Mouse (Mus musculus) ES-E14 (cell line): ENCODE data around the gene Olfr1054. TPM values are rescaled to one million over a fixed set of nuclear protein-coding genes. Genes with fewer than 3 reads are reported as not detected.

Source experiments
- DNase-seq: peaks from one replicate; pipeline ENCODE4 v3.0.0-alpha.2; 2013; ENCODE audit warnings: low read depth, low spot score
- H3K27ac ChIP-seq: 2 replicates; pipeline ENCODE4 v1.5.1; 2012; ENCODE audit warnings: low read depth, mild to moderate bottlenecking, low read length, moderate library complexity, mixed read lengths; ENCODE audit not compliant: poor library complexity, insufficient read depth, severe bottlenecking
- H3K36me3 ChIP-seq: 2 replicates; pipeline ENCODE4 v1.6.1; 2012; ENCODE audit warnings: mild to moderate bottlenecking, low read length, moderate library complexity, mixed read lengths; ENCODE audit not compliant: control insufficient read depth, poor library complexity, insufficient read depth, severe bottlenecking
- H3K4me1 ChIP-seq, 2 experiments: fragments of 150-350 bp in 1 of 2; sonication (generic) in 1 of 2; 2 replicates each; pipeline ENCODE4 v1.6.1; 2012; ENCODE audit warnings: low read length in 2 of 2, mild to moderate bottlenecking in 1 of 2, mixed read lengths in 1 of 2; ENCODE audit not compliant: control insufficient read depth in 2 of 2, insufficient read depth in 2 of 2, poor library complexity in 1 of 2
- H3K4me3 ChIP-seq, 2 experiments: fragments of 150-350 bp in 1 of 2; sonication (generic) in 1 of 2; 2 replicates each; pipeline ENCODE4 v1.5.1; 2012; ENCODE audit warnings: low read length in 2 of 2, low read depth in 1 of 2, mild to moderate bottlenecking in 1 of 2, mixed read lengths in 1 of 2; ENCODE audit not compliant: insufficient read depth in 1 of 2, poor library complexity in 1 of 2, severe bottlenecking in 1 of 2
- H3K9ac ChIP-seq: 2 replicates; pipeline ENCODE4 v1.6.1; 2012; ENCODE audit warnings: low read depth, mild to moderate bottlenecking, low read length, mixed read lengths; ENCODE audit not compliant: poor library complexity, insufficient read depth, severe bottlenecking
- H3K9me3 ChIP-seq: fragments of 150-350 bp; sonication (generic); 2 replicates; pipeline ENCODE4 v1.6.1; 2012; ENCODE audit warnings: low read depth, mild to moderate bottlenecking, low read length; ENCODE audit not compliant: control insufficient read depth, insufficient read depth
- CHD2 ChIP-seq: IDR thresholded peaks from 2 replicates; pipeline ENCODE4 v1.6.1; 2014; ENCODE audit warnings: mild to moderate bottlenecking, low read depth, low read length, inconsistent platforms
- HCFC1 ChIP-seq: IDR thresholded peaks from 2 replicates; pipeline ENCODE4 v1.6.1; 2012; ENCODE audit warnings: low read length, inconsistent platforms, borderline replicate concordance; ENCODE audit not compliant: insufficient read depth
- MAFK ChIP-seq: IDR thresholded peaks from 2 replicates; pipeline ENCODE4 v1.6.1; 2014; ENCODE audit warnings: mild to moderate bottlenecking, low read depth, low read length, inconsistent platforms; ENCODE audit not compliant: insufficient read depth
- ZC3H11A ChIP-seq: IDR thresholded peaks from 2 replicates; pipeline ENCODE4 v1.6.1; 2012; ENCODE audit warnings: low read depth, mild to moderate bottlenecking, inconsistent platforms, low read length, borderline replicate concordance
- ZNF384 ChIP-seq: IDR thresholded peaks from 2 replicates; pipeline ENCODE4 v1.6.1; 2012; ENCODE audit warnings: low read depth, low read length, inconsistent platforms
- in situ Hi-C, 2 experiments: fragments of 600-800 bp; cut with MboI; formaldehyde crosslinking; loops; one replicate each; pipeline ENCODE4 v1.15.1; 2025; ENCODE audit warnings: low sequenced_read_pairs in 2 of 2, inconsistent platforms in 1 of 2; ENCODE audit not compliant: unreplicated experiment in 2 of 2
- total RNA-seq: library from RNA; depleted of rRNA; stranded (reverse); fragments of 300-350 nt; gene quantifications from 2 replicates; pipeline ENCODE4 v1.2.3, GENCODE M21; 2012; rRNA removed

Olfr1054 gene
- total RNA-seq, 1 experiment, result not detected

GRCm38 (mm10) chr2:86350184-86350583 is 15.0 kb upstream of the Olfr1054 start, which contains the start of gene Olfr1055:
Olfr1055 (minus strand) TSS chr2:86350284.
- TF ChIP-seq MAFK, result no peak
- TF ChIP-seq ZNF384, result no peak
- TF ChIP-seq CHD2, result no peak
- TF ChIP-seq HCFC1, result no peak
- TF ChIP-seq ZC3H11A, result no peak
- Histone ChIP-seq H3K36me3 (no peaks in the 10 kb centered on the region), H3K9ac (no peak within 1 kb of the TSS), H3K9me3 (no peaks in the 10 kb centered on the region; the same call in none of the 2 replicates), H3K4me1 (no peaks in the 10 kb centered on the region), H3K27ac (no peak within 1 kb of the TSS), H3K4me3 (no peak within 1 kb of the TSS)
- in situ Hi-C loops, result no loop called here
- DNase-seq, result no peak

- no peak for DNase-seq
- Histone ChIP-seq H3K36me3 (no peaks in the 10 kb centered on the region), H3K4me3 (no peak within 1 kb of the TSS), H3K27ac (no peak within 1 kb of the TSS), H3K9ac (no peak within 1 kb of the TSS), H3K9me3 (no peaks in the 10 kb centered on the region), H3K4me1 (no peaks in the 10 kb centered on the region)
- in situ Hi-C loops, result no loop called here
- TF ChIP-seq HCFC1 (no peak), CHD2 (no peak), ZC3H11A (no peak), ZNF384 (no peak), MAFK (no peak)
Observed at GRCm38 (mm10) chr2:86315184-86315583, 20.0 kb downstream of the Olfr1054 start, which contains the start of gene Olfr1053. Olfr1053 (minus strand) TSS chr2:86315284.

- Histone ChIP-seq H3K36me3 (no peaks in the 10 kb centered on the region), H3K9ac (no peak within 1 kb of the TSS), H3K4me1 (no peaks in the 10 kb centered on the region), H3K9me3 (no peaks in the 10 kb centered on the region), H3K4me3 (no peak within 1 kb of the TSS), H3K27ac (no peak within 1 kb of the TSS)
- TF ChIP-seq CHD2, result no peak
- no peak for TF ChIP-seq MAFK
- TF ChIP-seq ZC3H11A, result no peak
- TF ChIP-seq HCFC1, result no peak
- TF ChIP-seq ZNF384, result no peak
- no peak for DNase-seq
- in situ Hi-C loops, result no loop called here
Observed at GRCm38 (mm10) chr2:86292155-86292554, 43.1 kb downstream of the Olfr1054 start, which contains the start of gene Olfr1052. Olfr1052 (plus strand) TSS chr2:86292455.

Other genes with a start within 250 kb of the Olfr1054 start
- not detected in 2 replicates for gene Olfr1037, start 248.0 kb downstream of the Olfr1054 start, total RNA-seq
- not detected in 2 replicates for gene Olfr1039, start 199.5 kb downstream of the Olfr1054 start, total RNA-seq
- gene Olfr1040, start 188.7 kb downstream of the Olfr1054 start, total RNA-seq, result not detected in 2 replicates
- gene Olfr1042, start 173.6 kb downstream of the Olfr1054 start, total RNA-seq, result not detected in 2 replicates
- gene Olfr1043, start 167.9 kb downstream of the Olfr1054 start, total RNA-seq, result not detected in 2 replicates
- gene Olfr1044, start 157.6 kb downstream of the Olfr1054 start, total RNA-seq, result not detected in 2 replicates
- gene Olfr52, start 149.8 kb downstream of the Olfr1054 start, total RNA-seq, result not detected in 2 replicates
- gene Olfr1045, start 132.4 kb downstream of the Olfr1054 start, total RNA-seq, result not detected in 2 replicates
- not detected in 2 replicates for gene Olfr1046, start 116.1 kb downstream of the Olfr1054 start, total RNA-seq
- not detected in 2 replicates for gene Olfr1047, start 104.0 kb downstream of the Olfr1054 start, total RNA-seq
- not detected in 2 replicates for gene Olfr1048, start 95.1 kb downstream of the Olfr1054 start, total RNA-seq
- not detected in 2 replicates for gene Olfr1049, start 77.1 kb downstream of the Olfr1054 start, total RNA-seq
- gene Olfr1051, start 56.3 kb downstream of the Olfr1054 start, total RNA-seq, result not detected in 2 replicates
- gene Olfr1052, start 43.0 kb downstream of the Olfr1054 start, total RNA-seq, result not detected in 2 replicates
- gene Olfr1053, start 20.1 kb downstream of the Olfr1054 start, total RNA-seq, result not detected in 2 replicates
- not detected in 2 replicates for gene Olfr1055, start 14.9 kb upstream of the Olfr1054 start, total RNA-seq
- not detected in 2 replicates for gene Olfr1056, start 27.0 kb upstream of the Olfr1054 start, total RNA-seq
- not detected in 2 replicates for gene Olfr1057, start 43.0 kb upstream of the Olfr1054 start, total RNA-seq
- gene Olfr1058, start 53.1 kb upstream of the Olfr1054 start, total RNA-seq, result not detected in 2 replicates
- gene Olfr1061, start 78.6 kb upstream of the Olfr1054 start, total RNA-seq, result not detected in 2 replicates
- gene Olfr1062, start 91.3 kb upstream of the Olfr1054 start, total RNA-seq, result not detected in 2 replicates
- gene Olfr1065, start 115.2 kb upstream of the Olfr1054 start, total RNA-seq, result not detected in 2 replicates
- gene Olfr1066, start 120.8 kb upstream of the Olfr1054 start, total RNA-seq, result not detected in 2 replicates
- not detected in 2 replicates for gene Olfr228, start 152.0 kb upstream of the Olfr1054 start, total RNA-seq
- gene Olfr1076, start 173.0 kb upstream of the Olfr1054 start, total RNA-seq, result not detected in 2 replicates
- gene Olfr1079, start 207.0 kb upstream of the Olfr1054 start, total RNA-seq, result not detected in 2 replicates
- gene Olfr1080, start 222.8 kb upstream of the Olfr1054 start, total RNA-seq, result not detected in 2 replicates